Mouse (Mus musculus): ENCODE data around the gene Klf5.

The Klf5 gene

GRCm38 (mm10) chr14:99309606-99310005 is 11.1 kb downstream of the Klf5 start:
- in situ Hi-C loops (cut with MboI; ENCODE audit: unreplicated experiment in 2 of 2), result no loop called here

GRCm38 (mm10) chr14:99310358-99310757 is 11.9 kb downstream of the Klf5 start:
- in situ Hi-C loops (cut with MboI; ENCODE audit: unreplicated experiment in 2 of 2), result no loop called here

- in situ Hi-C loops (cut with MboI; ENCODE audit: unreplicated experiment in 2 of 2), result no loop called here
These were observed 14.6 kb downstream of the Klf5 start for GRCm38 (mm10) chr14:99313062-99313461.

DNA sequence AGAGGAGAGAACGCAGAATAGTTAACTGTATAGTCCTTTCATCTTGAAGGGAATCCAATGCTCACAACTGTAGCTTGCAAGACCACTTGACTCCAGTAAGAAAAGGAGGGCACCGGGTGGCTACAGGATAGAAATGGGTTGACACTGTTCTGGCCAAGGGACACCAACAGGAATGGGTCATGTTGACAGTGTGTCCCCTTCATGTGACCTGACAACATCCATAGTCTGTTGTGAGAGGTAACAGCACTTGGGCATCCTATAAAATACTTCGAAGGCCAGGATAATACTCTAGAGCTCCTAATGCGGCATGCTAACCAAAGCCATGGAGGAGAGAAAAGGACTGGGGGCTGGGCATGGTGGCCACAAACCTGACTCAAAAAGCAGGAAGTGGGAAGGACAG is 17.8 kb downstream of the Klf5 start:
- in situ Hi-C loops (cut with MboI; ENCODE audit: unreplicated experiment in 2 of 2), result no loop called here

GRCm38 (mm10) chr14:99320736-99321135 is 22.2 kb downstream of the Klf5 start:
- in situ Hi-C loops (cut with MboI; ENCODE audit: unreplicated experiment in 2 of 2), result no loop called here

DNA sequence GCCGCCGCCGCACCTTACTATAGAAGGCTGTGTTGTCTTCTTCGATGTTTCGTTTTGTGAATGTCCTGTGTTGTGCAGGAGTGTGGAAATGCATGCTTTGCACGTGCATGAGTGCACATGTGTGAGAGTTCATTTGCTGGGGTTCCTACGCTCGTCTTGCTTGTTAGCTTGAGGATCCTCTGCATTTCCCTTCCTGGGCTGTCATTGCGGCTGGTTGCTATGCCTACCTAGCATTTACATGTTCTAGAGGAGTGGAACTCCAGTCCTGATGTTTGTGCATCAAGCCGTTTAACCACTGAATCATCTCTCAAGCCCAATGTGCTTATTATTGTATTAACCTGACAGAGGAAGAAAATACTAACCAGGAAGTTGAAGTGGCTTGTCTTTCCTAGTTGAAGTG is 24.9 kb downstream of the Klf5 start:
- in situ Hi-C loops (cut with MboI; ENCODE audit: unreplicated experiment in 2 of 2), result no loop called here

DNA sequence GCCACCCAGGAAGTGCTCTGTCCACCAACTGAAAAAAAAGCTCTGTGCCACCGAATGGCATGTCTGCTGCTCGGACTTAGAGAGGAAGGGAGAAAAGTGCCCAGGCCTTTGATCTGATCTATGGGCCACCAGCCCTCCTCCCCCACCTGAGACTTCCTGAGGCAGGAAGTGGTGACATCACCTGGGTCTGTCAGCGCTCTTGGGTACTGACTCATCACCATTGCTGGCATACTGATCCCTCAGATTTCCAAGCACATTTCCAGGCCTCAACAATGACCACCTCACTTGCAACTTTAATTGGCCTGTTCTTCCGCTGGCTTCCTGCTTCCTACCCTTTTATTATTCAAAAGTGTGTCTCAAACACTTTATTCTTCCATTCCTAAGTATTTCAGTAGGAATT is 26.0 kb downstream of the Klf5 start:
- in situ Hi-C loops (cut with MboI; ENCODE audit: unreplicated experiment in 2 of 2), result no loop called here

- in situ Hi-C loops (cut with MboI; ENCODE audit: unreplicated experiment in 2 of 2), result no loop called here
These were observed 27.3 kb downstream of the Klf5 start for GRCm38 (mm10) chr14:99325597-99326472.

GRCm38 (mm10) chr14:99336598-99336997 is 38.1 kb downstream of the Klf5 start:
- in situ Hi-C loops (cut with MboI; ENCODE audit: unreplicated experiment in 2 of 2), result no loop called here

- in situ Hi-C loops (cut with MboI; ENCODE audit: unreplicated experiment in 2 of 2), result no loop called here
These were observed 40.5 kb downstream of the Klf5 start for GRCm38 (mm10) chr14:99339021-99339420.

DNA sequence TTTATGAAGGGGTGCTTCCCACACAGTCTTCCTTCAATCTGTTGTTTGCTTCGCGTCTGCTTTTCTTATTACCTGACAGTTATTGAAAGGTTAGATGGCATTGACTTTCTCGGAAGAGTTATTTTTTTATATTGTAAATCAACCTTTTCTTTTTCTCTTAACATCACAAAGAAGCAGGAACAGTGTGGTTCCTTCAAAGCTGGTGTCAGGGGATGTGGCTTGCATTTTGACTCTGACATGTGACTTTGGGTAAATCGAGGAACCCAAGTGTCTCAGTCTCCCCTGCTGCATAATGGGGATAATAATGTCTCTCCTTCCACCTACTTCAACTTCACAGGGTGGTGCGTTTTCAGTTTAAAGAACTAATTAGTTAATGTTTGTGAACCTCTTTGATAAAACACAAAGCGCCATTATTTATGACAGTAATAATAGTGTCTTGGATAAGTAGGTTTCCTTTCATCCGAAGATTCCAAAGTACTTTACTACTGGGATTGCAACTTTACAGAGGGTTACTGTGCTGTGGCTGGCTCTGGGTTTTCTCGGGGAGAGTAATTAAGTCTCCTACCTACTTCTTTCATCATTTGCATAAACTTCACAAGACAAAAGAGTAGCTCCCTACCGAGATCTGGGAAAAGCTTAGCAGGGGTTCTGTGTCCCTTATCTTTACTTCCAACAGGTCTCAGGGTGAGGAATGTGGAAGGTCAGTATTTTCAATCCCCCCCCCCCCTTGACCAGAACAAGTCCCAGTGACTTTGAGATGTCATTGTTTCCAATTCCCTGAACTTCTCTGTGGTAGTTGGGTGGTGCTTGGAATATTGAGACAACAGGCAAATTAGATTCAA is 41.4 kb downstream of the Klf5 start:
- in situ Hi-C loops (cut with MboI; ENCODE audit: unreplicated experiment in 2 of 2), result no loop called here

GRCm38 (mm10) chr14:99340703-99341102 is 42.2 kb downstream of the Klf5 start:
- in situ Hi-C loops (cut with MboI; ENCODE audit: unreplicated experiment in 2 of 2), result no loop called here

- in situ Hi-C loops (cut with MboI; ENCODE audit: unreplicated experiment in 2 of 2), result no loop called here
These were observed 49.8 kb downstream of the Klf5 start for GRCm38 (mm10) chr14:99348175-99348764.

GRCm38 (mm10) chr14:99349606-99350005 is 51.1 kb downstream of the Klf5 start:
- in situ Hi-C loops (cut with MboI; ENCODE audit: unreplicated experiment in 2 of 2), result no loop called here

DNA sequence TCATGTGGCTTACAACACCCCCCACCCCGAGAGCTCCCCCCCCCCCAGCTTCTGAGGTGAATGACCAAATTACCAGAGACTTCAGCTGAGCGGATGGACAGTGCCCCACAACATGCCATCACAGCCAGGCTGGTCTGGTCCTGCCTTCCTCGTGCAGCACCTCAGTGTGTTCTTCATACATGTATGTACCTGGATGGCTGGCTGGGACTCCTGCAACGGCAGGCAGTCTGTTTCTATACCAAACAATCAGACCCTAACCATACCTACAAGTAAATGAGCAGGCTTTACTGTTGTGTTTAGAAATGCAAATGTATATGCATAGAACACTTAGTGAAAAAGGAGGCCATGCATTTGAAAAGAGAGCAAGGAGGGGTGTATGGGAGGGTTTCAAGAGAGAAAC is 54.5 kb downstream of the Klf5 start:
- in situ Hi-C loops (cut with MboI; ENCODE audit: unreplicated experiment in 2 of 2), result no loop called here

GRCm38 (mm10) chr14:99354046-99354445 is 55.6 kb downstream of the Klf5 start:
- in situ Hi-C loops (cut with MboI; ENCODE audit: unreplicated experiment in 2 of 2), result no loop called here

- in situ Hi-C loops (cut with MboI; ENCODE audit: unreplicated experiment in 2 of 2), result no loop called here
These were observed 56.5 kb downstream of the Klf5 start for GRCm38 (mm10) chr14:99354761-99355609.

DNA sequence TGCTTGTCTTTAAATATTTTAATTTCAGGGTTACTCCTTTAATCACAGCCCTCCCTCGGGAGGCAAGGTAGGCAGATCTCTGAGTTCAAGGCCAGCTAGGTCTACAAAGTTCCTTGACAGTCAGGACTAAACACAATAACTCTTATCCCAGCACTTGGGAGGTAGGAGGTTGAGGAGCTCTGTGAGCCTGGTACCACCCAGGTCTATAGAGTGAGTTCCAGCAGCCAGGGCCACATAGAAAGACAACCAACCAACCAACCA is 57.0 kb downstream of the Klf5 start:
- in situ Hi-C loops (cut with MboI; ENCODE audit: unreplicated experiment in 2 of 2), result no loop called here

- in situ Hi-C loops (cut with MboI; ENCODE audit: unreplicated experiment in 2 of 2), result no loop called here
These were observed 64.5 kb downstream of the Klf5 start for GRCm38 (mm10) chr14:99362956-99363355.

GRCm38 (mm10) chr14:99364007-99364784 is 65.7 kb downstream of the Klf5 start:
- in situ Hi-C loops (cut with MboI; ENCODE audit: unreplicated experiment in 2 of 2), result no loop called here
